Mouse (Mus musculus): ENCODE measurements at regions not wholly inside any gene's neighbourhood (a gene's known extent, or its start where the extent isn't known, plus 50 kb on each side); places are given as distances from the start of the nearest gene placed in this dataset.

- no peaks in the 10 kb centered on the region for H3K36me3 ChIP-seq (ENCODE audit: control insufficient read depth, insufficient read depth, low read length)
- no peak overlapping the region for H3K4me2 ChIP-seq (replicated peaks; ENCODE audit: low read depth, low read length)
- no peak overlapping the region for H3K4me3 ChIP-seq (ENCODE audit: low read depth, low read length)
- no peak overlapping the region for H3K9ac ChIP-seq (ENCODE audit: low read depth, low read length)
- H3K9me3 ChIP-seq (ENCODE audit: control insufficient read depth, low read length) = no peaks in the 10 kb centered on the region
- H3K4me1 ChIP-seq (replicated peaks; ENCODE audit: control insufficient read depth, insufficient read depth, low read length) = no peaks in the 10 kb centered on the region
- H3K27me3 ChIP-seq (ENCODE audit: control insufficient read depth, insufficient read depth, low read length) = no peaks in the 10 kb centered on the region
- H3K27ac ChIP-seq (ENCODE audit: low read depth, low read length) = no peak overlapping the region
- DNase-seq (ENCODE audit: low spot score) (no peak), ATAC-seq (ENCODE audit: low FRiP score) (no peak)
- 88% methylated on average over 3 of the region's 3 CpGs for WGBS
These were observed 115.2 kb upstream of the Fam19a1 start for GRCm38 (mm10) chr6:95997741-95998140.

- no peak for ATAC-seq (ENCODE audit: low FRiP score)
- Histone ChIP-seq H3K27ac (ENCODE audit: low read depth, low read length) (no peak overlapping the region), H3K9me3 (ENCODE audit: control insufficient read depth, low read length) (no peaks in the 10 kb centered on the region), H3K4me2 (replicated peaks; ENCODE audit: low read depth, low read length) (no peak overlapping the region), H3K4me3 (ENCODE audit: low read depth, low read length) (no peak overlapping the region), H3K27me3 (ENCODE audit: control insufficient read depth, insufficient read depth, low read length) (no peaks in the 10 kb centered on the region), H3K36me3 (ENCODE audit: control insufficient read depth, insufficient read depth, low read length) (no peaks in the 10 kb centered on the region), H3K4me1 (replicated peaks; ENCODE audit: control insufficient read depth, insufficient read depth, low read length) (no peaks in the 10 kb centered on the region), H3K9ac (ENCODE audit: low read depth, low read length) (no peak overlapping the region)
- WGBS = 86% methylated on average over 5 of the region's 5 CpGs
- no peak for DNase-seq (ENCODE audit: low spot score)
These were observed 113.5 kb upstream of the Fam19a1 start for GRCm38 (mm10) chr6:95999441-95999840.

- Histone ChIP-seq H3K27me3 (ENCODE audit: control insufficient read depth, insufficient read depth, low read length) (no peaks in the 10 kb centered on the region), H3K4me2 (replicated peaks; ENCODE audit: low read depth, low read length) (no peak overlapping the region), H3K9ac (ENCODE audit: low read depth, low read length) (no peak overlapping the region), H3K36me3 (ENCODE audit: control insufficient read depth, insufficient read depth, low read length) (no peaks in the 10 kb centered on the region), H3K4me1 (replicated peaks; ENCODE audit: control insufficient read depth, insufficient read depth, low read length) (no peaks in the 10 kb centered on the region), H3K4me3 (ENCODE audit: low read depth, low read length) (no peak overlapping the region), H3K9me3 (ENCODE audit: control insufficient read depth, low read length) (no peaks in the 10 kb centered on the region), H3K27ac (ENCODE audit: low read depth, low read length) (no peak overlapping the region)
- DNase-seq (ENCODE audit: low spot score) = no peak
- peak; percentile 10; the same call in 1 of the 2 replicates for ATAC-seq (ENCODE audit: low FRiP score)
- 80% methylated on average over 10 of the region's 10 CpGs for WGBS
These were observed 112.9 kb upstream of the Fam19a1 start for GRCm38 (mm10) chr6:96000011-96000476.

GRCm38 (mm10) chr6:96011299-96011698 is 101.7 kb upstream of the Fam19a1 start:
- no peaks in the 10 kb centered on the region for H3K36me3 ChIP-seq (ENCODE audit: control insufficient read depth, insufficient read depth, low read length)
- H3K27me3 ChIP-seq (ENCODE audit: control insufficient read depth, insufficient read depth, low read length) = no peaks in the 10 kb centered on the region
- ATAC-seq (ENCODE audit: low FRiP score) (no peak), DNase-seq (ENCODE audit: low spot score) (no peak)
- H3K9ac ChIP-seq (ENCODE audit: low read depth, low read length) = no peak overlapping the region
- H3K4me1 ChIP-seq (replicated peaks; ENCODE audit: control insufficient read depth, insufficient read depth, low read length) = no peaks in the 10 kb centered on the region
- WGBS = 92% methylated on average over 5 of the region's 5 CpGs
- no peak overlapping the region for H3K27ac ChIP-seq (ENCODE audit: low read depth, low read length)
- H3K9me3 ChIP-seq (ENCODE audit: control insufficient read depth, low read length) = no peaks in the 10 kb centered on the region
- H3K4me3 ChIP-seq (ENCODE audit: low read depth, low read length) = no peak overlapping the region
- H3K4me2 ChIP-seq (replicated peaks; ENCODE audit: low read depth, low read length) = no peak overlapping the region

- H3K36me3 ChIP-seq (ENCODE audit: control insufficient read depth, insufficient read depth, low read length) = no peaks in the 10 kb centered on the region
- 85% methylated on average over 7 of the region's 7 CpGs for WGBS
- no peak overlapping the region for H3K27ac ChIP-seq (ENCODE audit: low read depth, low read length)
- no peaks in the 10 kb centered on the region for H3K9me3 ChIP-seq (ENCODE audit: control insufficient read depth, low read length)
- no peak overlapping the region for H3K4me2 ChIP-seq (replicated peaks; ENCODE audit: low read depth, low read length)
- ATAC-seq (ENCODE audit: low FRiP score) (no peak), DNase-seq (ENCODE audit: low spot score) (no peak)
- H3K4me3 ChIP-seq (ENCODE audit: low read depth, low read length) = no peak overlapping the region
- no peaks in the 10 kb centered on the region for H3K27me3 ChIP-seq (ENCODE audit: control insufficient read depth, insufficient read depth, low read length)
- no peaks in the 10 kb centered on the region for H3K4me1 ChIP-seq (replicated peaks; ENCODE audit: control insufficient read depth, insufficient read depth, low read length)
- no peak overlapping the region for H3K9ac ChIP-seq (ENCODE audit: low read depth, low read length)
These were observed 84.8 kb upstream of the Fam19a1 start for GRCm38 (mm10) chr6:96028022-96028704.

- WGBS = 83% methylated on average over 4 of the region's 4 CpGs
- no peak for DNase-seq (ENCODE audit: low spot score)
These were observed 69.2 kb upstream of the Fam19a1 start for GRCm38 (mm10) chr6:96043711-96044110.

GRCm38 (mm10) chr6:96053476-96053875 is 59.5 kb upstream of the Fam19a1 start:
- Histone ChIP-seq H3K4me1 (replicated peaks; ENCODE audit: control insufficient read depth, insufficient read depth, low read length) (no peaks in the 10 kb centered on the region), H3K27ac (ENCODE audit: low read depth, low read length) (no peak overlapping the region), H3K36me3 (ENCODE audit: control insufficient read depth, insufficient read depth, low read length) (no peaks in the 10 kb centered on the region), H3K9me3 (ENCODE audit: control insufficient read depth, low read length) (no peaks in the 10 kb centered on the region), H3K9ac (ENCODE audit: low read depth, low read length) (no peak overlapping the region), H3K4me3 (ENCODE audit: low read depth, low read length) (no peak overlapping the region), H3K4me2 (replicated peaks; ENCODE audit: low read depth, low read length) (no peak overlapping the region), H3K27me3 (ENCODE audit: control insufficient read depth, insufficient read depth, low read length) (no peaks in the 10 kb centered on the region)
- no peak for DNase-seq (ENCODE audit: low spot score)
- 94% methylated on average over 4 of the region's 4 CpGs for WGBS
- ATAC-seq (ENCODE audit: low FRiP score) = no peak

More at GRCm38 (mm10) chr6:96043711-96044110, 69.2 kb upstream of the Fam19a1 start:
- Histone ChIP-seq H3K9me3 (ENCODE audit: control insufficient read depth, low read length) (no peaks in the 10 kb centered on the region), H3K4me1 (replicated peaks; ENCODE audit: control insufficient read depth, insufficient read depth, low read length) (no peaks in the 10 kb centered on the region), H3K27ac (ENCODE audit: low read depth, low read length) (no peak overlapping the region), H3K27me3 (ENCODE audit: control insufficient read depth, insufficient read depth, low read length) (no peaks in the 10 kb centered on the region), H3K36me3 (ENCODE audit: control insufficient read depth, insufficient read depth, low read length) (no peaks in the 10 kb centered on the region), H3K4me2 (replicated peaks; ENCODE audit: low read depth, low read length) (no peak overlapping the region), H3K9ac (ENCODE audit: low read depth, low read length) (no peak overlapping the region), H3K4me3 (ENCODE audit: low read depth, low read length) (no peak overlapping the region)
- no peak for ATAC-seq (ENCODE audit: low FRiP score)

GRCm38 (mm10) chr6:96057011-96057410 is 55.9 kb upstream of the Fam19a1 start:
- H3K4me3 ChIP-seq (ENCODE audit: low read depth, low read length) = no peak overlapping the region
- ATAC-seq (ENCODE audit: low FRiP score) = no peak
- H3K9me3 ChIP-seq (ENCODE audit: control insufficient read depth, low read length) = no peaks in the 10 kb centered on the region
- no peaks in the 10 kb centered on the region for H3K36me3 ChIP-seq (ENCODE audit: control insufficient read depth, insufficient read depth, low read length)
- DNase-seq (ENCODE audit: low spot score) = no peak
- no peaks in the 10 kb centered on the region for H3K4me1 ChIP-seq (replicated peaks; ENCODE audit: control insufficient read depth, insufficient read depth, low read length)
- no peak overlapping the region for H3K9ac ChIP-seq (ENCODE audit: low read depth, low read length)
- H3K27ac ChIP-seq (ENCODE audit: low read depth, low read length) = no peak overlapping the region
- H3K27me3 ChIP-seq (ENCODE audit: control insufficient read depth, insufficient read depth, low read length) = no peaks in the 10 kb centered on the region
- H3K4me2 ChIP-seq (replicated peaks; ENCODE audit: low read depth, low read length) = no peak overlapping the region
- 85% methylated on average over 2 of the region's 2 CpGs for WGBS

- no peaks in the 10 kb centered on the region for H3K36me3 ChIP-seq (ENCODE audit: control insufficient read depth, insufficient read depth, low read length)
- H3K9me3 ChIP-seq (ENCODE audit: control insufficient read depth, low read length) = no peaks in the 10 kb centered on the region
- no peak overlapping the region for H3K4me3 ChIP-seq (ENCODE audit: low read depth, low read length)
- DNase-seq (ENCODE audit: low spot score) (no peak), ATAC-seq (ENCODE audit: low FRiP score) (no peak)
- H3K4me2 ChIP-seq (replicated peaks; ENCODE audit: low read depth, low read length) = no peak overlapping the region
- H3K27ac ChIP-seq (ENCODE audit: low read depth, low read length) = no peak overlapping the region
- no peaks in the 10 kb centered on the region for H3K4me1 ChIP-seq (replicated peaks; ENCODE audit: control insufficient read depth, insufficient read depth, low read length)
- H3K27me3 ChIP-seq (ENCODE audit: control insufficient read depth, insufficient read depth, low read length) = no peaks in the 10 kb centered on the region
- H3K9ac ChIP-seq (ENCODE audit: low read depth, low read length) = no peak overlapping the region
- 95% methylated on average over 5 of the region's 5 CpGs for WGBS
These were observed 55.3 kb upstream of the Fam19a1 start for GRCm38 (mm10) chr6:96057575-96058159.

Measured in hindbrain, embryonic 11.5 days (tissue).